Mouse (Mus musculus): ENCODE results near the gene Elp4.

Gene Elp4

GRCm38 (mm10) chr2:105804506-105804905 lies 99.9 kb downstream of the Elp4 start:
- DNase-seq, result no peak

DNA sequence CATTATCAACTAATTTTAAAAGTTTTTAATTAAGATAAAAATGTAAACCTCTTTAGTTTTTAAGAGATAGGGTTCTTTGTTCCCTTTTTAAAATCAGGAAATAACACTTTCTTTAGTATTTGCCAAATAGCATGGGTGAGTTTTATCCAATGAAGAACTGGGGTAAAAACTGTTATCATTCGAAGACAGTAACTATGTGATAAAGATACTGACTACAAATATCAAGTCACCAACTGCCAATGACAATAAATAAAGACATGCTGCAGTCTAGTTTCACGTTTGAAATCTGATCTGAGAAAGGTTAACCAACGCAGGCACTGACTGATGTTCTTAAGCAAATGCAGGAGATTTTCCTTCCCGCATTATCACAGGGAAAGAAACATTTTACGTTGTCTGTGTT lies 100.9 kb downstream of the Elp4 start:
- no peak for DNase-seq

DNA sequence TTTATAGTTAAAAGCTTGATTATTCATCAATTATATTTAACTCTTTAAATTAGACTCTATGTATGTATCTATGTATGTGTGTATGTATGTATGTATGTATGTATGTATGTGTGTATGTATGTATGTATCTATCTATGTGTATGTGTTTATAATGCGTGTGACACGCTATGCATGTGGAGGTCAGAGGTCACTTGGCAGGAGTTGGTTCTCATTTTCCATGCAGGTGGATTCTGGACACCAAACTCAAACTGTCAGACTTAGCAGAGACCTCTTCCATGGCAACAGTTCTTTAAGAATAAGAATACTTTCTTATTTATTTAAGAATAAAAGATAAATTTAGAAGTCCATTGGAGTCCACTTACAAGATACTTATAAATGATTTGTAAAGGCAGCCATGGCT lies 101.5 kb downstream of the Elp4 start:
- no peak for DNase-seq

- DNase-seq, result no peak
These were observed 102.8 kb downstream of the Elp4 start for GRCm38 (mm10) chr2:105801536-105801935.

DNA sequence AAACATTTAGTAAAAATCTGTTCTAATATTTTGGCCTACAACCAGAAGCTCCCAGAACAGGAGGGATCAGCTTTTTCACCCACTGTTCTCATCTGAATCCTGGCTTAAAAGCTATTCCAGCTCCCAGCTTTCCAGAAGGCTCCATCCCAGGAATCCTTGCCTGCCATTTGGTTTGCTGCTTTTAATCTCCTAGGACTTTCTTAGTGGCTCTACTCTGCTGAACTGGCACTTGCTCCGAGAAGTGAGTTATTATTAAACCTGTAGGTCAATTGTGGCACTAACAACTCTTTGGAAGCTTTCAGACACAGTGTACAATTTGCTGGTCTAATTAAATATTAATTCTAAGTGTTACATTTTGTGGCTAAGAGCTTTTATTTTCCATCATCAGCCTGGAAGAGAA lies 103.7 kb downstream of the Elp4 start:
- DNase-seq, result no peak

DNA sequence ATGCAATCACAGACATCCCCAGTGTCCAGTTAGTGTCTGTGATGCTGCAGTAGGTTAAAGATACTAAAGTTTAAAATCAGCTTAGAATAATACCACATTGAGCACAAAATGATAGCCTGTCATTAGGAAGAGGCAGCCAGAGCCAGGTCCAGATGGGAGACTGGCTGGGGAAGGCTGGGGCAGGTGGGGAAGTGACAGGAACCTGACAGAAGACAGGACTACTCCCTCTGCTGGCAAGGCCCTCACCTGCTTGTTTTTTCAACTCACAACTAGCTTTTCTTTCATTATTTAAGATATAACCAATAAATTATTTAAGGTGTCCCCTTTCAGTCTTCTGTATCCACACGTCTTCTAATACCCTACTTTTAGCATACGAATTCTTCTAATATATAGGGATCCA lies 104.5 kb downstream of the Elp4 start:
- DNase-seq, result peak; percentile 30

DNA sequence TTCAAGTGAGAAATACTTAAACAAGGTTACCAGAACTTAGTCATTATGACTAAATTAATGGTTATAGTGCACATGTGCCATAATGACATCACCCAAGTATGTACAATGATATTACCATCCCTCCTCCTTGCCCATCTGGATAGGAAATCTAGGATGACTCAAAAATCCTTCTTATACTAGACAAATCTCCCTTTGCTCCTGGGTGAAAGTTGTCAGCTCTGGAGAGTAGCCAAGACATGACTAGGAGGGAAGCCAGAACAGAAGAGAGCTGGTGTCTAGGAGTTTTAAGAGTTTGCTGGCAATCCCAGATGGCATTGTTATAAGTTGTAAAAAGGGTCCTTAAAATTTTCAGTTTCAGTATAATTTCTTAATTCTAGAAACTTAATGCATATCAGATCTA lies 106.5 kb downstream of the Elp4 start:
- DNase-seq, result no peak

- no peak for DNase-seq
These were observed 108.3 kb downstream of the Elp4 start for GRCm38 (mm10) chr2:105796101-105796500.

DNA sequence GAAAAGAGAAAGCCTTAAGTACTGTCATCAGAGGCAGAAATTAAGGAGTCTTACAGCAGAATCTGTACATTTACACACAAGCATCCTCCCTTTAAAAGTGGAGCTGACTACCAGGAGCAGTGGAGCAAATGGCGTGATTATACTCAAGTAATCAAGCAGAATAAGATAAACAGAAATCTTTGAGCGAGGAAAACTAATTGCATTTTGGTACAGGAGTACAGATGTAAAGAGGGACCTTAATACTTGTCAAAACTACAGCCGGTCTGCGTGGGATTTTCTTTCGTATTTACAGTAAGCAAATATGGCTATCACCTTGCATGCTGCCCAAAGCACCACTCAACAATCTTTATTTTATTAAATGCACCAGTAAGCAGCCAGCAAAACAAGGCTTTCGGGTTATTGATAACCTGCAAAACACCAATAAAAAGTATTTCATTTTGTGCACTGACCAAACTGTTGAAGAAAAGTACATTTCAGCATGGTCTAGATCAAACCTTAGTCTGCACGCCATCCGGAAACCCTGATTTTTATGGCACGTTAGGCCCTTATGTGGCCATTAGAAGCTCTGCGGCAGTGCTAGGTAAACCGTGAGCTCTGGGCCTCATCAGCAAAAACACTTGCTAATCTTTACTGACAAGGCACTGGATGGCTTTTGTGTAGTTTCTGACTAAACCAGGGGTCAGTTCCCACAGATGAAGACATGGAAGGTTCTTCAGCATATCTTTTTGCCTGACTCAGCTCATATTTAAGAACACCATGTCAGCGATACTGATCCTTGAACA lies 111.8 kb downstream of the Elp4 start:
- no peak for DNase-seq

GRCm38 (mm10) chr2:105789936-105790335 lies 114.4 kb downstream of the Elp4 start:
- DNase-seq, result no peak

GRCm38 (mm10) chr2:105787726-105788125 lies 116.6 kb downstream of the Elp4 start:
- DNase-seq, result no peak

GRCm38 (mm10) chr2:105786986-105787385 lies 117.4 kb downstream of the Elp4 start:
- DNase-seq, result no peak

GRCm38 (mm10) chr2:105782885-105783284 lies 121.5 kb downstream of the Elp4 start:
- no peak for DNase-seq

- no peak for DNase-seq
These were observed 123.6 kb downstream of the Elp4 start for GRCm38 (mm10) chr2:105780739-105781138.

DNA sequence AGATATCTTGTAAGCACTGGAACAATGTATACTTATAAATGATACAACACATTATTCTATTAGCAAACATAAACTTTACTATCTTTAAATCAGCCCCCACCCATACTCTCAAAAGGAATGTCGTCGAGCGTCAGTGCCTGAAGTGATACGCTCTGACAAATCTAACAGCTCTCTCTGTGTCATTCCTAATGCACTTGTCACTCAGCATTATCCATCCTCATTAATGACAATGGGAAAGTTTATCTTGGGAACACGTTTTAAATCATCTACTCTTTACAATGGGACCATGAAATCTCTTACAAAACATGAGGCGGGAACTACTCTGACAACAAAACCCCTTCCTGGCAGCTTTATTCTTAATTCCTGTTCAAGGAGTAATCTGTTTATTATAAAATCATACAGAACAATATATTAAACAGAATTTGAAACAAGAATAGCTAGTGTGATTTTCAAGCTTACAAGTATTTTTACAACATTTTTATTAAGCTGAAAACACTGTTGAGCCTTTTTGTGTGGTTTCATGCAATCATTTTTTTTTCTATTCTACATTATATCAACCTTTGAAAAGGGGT lies 125.0 kb downstream of the Elp4 start:
- DNase-seq, result no peak

DNA sequence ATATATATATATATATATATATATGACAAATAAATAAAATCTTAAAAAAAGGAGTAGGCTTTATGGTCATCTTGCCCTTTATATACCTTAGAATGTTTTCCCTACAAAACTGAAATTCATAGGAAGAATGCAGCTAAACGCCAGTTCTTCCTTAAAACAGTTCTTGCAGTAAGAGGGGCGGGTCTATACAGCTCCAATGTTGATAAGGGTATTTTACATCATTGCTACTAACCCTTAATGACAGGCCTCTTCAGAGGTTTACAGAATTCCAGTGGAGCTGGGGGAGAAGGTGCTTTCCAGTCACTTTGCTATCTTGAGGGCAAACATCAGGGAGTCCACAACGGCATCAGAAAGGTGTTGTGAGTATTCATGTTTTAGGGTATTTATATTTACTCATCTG lies 133.1 kb downstream of the Elp4 start:
- DNase-seq, result no peak

- no peak for DNase-seq
These were observed 134.5 kb downstream of the Elp4 start for GRCm38 (mm10) chr2:105769747-105770328.

- DNase-seq, result no peak
These were observed 150.9 kb downstream of the Elp4 start for GRCm38 (mm10) chr2:105753512-105753911.

GRCm38 (mm10) chr2:105749111-105749510 lies 155.3 kb downstream of the Elp4 start:
- DNase-seq, result no peak

DNA sequence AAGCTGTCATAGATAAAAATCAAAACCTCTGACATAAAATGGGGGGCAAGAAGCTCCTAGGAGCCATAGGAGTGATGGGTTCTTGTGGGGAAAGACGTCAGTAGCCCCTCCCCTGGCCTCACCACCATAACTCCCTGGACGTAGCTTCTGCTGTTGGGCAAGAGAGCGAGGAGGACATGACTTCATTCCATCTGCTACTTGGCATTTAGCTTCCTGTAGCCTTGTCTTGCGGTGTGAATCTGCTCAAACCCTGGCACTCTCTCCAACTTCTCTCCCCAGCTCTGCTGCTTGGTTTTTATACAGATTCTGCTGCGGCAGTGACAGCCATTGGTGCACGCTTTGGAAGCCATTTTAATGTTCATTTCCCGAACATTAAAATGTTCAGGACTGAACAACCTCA lies 157.5 kb downstream of the Elp4 start:
- DNase-seq, result no peak

- DNase-seq, result no peak
These were observed 168.2 kb downstream of the Elp4 start for GRCm38 (mm10) chr2:105736166-105736565.

GRCm38 (mm10) chr2:105730704-105731103 lies 173.7 kb downstream of the Elp4 start:
- DNase-seq, result no peak

DNA sequence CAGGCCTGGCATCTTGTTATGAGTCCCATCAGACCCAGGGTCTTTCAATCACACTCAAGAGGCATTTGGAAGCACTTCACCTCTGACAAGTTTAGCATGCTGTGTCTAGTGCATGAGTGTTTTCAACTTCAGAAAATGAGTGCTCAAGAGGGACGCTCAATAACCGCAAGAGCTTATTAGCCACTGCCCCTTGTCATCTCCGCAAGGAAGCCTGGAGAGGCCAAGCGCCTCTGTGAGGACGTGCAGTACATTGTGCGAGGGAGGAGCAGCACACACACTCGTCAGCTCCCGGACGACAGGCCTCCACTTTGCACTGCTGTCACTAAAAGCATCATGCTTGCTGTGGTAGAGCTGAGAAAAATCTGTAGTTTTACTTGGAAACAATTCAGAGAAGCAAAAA lies 177.7 kb downstream of the Elp4 start:
- no peak for DNase-seq

DNA sequence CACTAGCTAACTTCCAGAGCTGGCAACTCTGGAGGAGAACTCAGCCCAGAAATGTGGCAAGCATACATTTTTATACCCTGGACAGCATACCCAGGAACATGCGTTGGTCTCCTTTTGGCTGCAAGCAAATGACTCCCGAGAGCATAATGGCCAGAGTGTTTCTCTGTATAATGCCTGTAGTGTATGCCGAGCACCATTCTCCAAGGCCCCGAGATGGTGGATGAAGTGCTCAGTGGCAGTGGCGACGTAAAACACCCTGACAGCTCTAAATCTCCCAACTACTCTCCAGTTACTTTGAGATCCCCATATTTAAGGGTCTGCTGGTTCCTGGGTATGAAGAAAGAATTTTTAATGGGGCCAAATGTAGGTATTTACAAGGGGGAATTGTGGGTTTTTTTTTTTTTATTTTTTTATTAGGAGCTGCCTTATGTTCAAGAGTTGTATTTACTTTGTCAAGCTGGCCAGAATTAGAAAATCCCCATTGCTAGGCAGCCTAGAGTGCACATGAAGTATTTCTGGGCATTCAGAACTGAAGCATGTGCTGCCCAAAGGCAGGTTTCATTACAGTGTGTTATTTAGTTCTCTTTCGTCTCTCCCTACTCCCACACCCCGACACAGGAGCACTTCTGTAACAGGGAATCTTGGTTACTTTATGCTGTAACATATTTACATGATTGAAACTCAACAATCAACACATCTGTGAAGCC lies 188.8 kb downstream of the Elp4 start:
- DNase-seq, result no peak
